Mouse (Mus musculus): ENCODE results near the gene Caskin1.

The Caskin1 gene

DNA sequence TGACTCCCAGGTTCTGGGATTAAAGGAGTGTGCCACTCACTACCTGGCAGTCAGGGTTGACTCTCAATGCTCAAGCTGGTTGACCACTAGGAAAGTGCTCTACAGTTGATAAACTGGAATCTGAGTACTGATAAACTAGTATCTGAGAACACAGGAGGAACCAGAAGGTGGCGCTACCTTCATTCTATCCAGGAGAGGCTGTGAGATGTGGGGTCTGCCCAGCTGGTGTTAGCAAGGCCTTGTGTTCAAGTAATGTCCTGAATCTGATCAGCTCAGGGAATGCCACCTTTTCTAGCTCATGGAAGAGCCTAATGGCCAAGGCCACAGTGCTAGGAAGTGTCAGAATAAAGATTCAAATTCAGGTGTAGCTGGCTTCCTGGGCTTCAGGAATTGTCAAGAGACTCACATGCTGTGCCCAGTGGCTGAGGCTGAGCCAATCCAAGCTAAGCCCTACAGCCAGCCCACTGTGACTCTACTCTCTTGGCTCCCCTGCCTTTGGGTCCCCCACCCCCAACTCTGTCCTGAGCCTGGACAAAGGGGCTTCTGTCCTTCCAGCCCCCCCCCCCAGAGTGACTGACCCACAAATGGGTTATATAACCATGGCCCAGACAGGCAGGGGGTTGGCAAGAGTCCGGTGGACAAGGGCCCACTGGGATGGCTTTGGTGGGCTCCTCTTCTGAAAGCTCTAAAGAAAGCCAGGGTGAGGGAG is 6.4 kb downstream of the Caskin1 start:
- DNase-seq (ENCODE audit: low read depth, low spot score) = no peak

DNA sequence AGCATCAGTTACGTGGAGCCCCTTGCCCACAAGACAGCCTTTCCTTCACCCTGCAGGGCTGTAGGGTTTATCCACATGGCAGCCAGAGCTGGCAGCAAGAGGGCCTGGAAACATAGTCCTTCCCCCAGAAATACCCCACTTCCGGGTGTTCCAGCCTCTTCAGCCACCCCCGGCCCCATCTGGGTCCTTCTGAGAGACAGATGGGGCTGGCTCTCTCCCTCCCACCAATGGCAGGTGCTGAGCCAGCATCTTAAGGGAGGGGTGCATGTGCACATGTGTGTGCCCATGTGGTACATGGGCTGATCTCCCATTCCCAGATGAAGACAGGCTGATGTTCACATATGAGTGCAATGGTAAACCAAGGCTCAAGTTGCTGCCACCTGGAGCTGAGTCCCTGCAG is 7.0 kb downstream of the Caskin1 start:
- DNase-seq (ENCODE audit: low read depth, low spot score) = no peak

DNA sequence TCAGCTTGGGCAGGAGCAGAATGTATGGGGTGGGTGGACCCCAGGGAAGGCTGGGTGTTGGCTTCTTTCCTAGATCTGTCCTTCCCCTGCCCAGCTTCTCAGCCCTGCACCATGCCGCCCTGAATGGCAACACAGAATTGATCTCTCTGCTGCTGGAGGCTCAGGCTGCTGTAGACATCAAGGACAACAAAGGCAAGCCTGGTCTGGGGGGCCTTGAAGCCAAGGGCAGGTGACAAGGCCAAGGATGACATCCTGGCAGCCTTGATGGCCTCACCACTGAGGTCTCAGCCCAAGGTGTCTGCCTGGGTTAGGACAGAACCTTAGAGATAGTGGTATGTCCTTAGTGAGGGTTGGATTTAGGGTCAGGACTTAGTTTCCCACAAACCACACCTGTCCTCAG is 7.6 kb downstream of the Caskin1 start:
- DNase-seq (ENCODE audit: low read depth, low spot score) = no peak

DNA sequence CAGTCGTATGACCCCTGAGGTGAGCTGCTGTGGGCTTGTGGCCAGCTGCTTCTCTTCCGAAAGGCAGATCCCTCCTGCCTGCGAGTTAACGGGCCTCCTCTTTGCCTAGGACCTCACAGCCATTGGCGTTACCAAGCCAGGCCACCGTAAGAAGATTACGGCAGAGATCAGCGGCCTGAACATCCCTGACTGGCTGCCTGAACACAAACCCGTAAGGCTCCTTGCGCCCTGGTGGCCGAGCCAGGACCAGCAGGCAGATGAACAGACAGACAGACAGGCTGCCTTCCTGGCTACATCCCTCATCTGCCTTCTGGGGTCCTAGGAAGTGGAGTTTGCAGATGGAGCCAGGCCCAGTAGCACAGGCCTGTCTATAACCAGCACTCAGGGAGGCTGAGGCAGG is 13.8 kb downstream of the Caskin1 start:
- no peak for DNase-seq (ENCODE audit: low read depth, low spot score)

DNA sequence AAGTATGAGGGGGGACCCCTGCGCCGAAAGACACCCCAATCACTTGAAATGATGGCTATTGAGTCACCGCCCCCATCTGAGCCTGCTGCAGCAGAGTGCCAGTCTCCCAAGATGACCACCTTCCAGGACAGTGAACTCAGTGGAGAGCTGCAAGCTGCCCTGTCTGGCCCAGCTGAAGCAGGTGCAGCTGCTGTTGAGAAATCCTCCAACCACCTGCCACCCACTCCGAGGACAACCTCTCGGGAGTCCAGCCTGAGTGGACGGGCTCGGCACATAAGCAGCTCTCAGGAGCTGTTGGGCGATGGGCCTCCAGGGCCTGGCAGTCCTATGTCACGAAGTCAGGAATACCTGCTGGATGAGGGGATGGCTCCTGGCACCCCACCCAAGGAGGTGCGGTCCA is 15.7 kb downstream of the Caskin1 start:
- no peak for DNase-seq (ENCODE audit: low read depth, low spot score)

DNA sequence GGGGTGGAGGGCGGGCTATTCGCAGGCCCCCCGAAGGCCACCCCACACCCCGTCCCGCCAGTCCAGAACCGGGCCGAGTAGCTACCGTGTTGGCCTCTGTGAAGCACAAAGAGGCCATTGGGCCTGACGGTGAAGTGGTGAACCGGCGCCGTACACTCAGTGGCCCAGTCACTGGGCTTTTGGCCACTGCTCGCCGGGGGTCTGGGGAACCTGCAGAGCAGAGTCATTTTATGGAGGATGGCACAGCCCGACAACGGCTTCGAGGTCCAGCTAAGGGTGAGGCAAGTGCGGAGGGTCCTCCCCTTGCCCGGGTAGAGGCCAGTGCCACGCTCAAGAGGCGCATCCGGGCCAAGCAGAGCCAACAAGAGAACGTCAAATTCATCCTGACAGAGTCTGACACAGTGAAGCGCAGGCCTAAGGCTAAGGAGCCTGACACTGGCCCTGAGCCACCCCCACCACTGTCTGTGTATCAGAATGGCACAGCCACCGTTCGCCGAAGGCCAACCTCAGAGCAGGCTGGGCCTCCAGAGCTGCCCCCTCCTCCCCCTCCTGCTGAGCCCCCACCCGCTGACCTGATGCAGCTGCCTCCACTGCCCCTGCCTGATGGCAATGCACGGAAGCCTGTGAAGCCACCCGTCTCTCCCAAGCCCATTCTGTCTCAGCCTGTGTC is 17.0 kb downstream of the Caskin1 start:
- DNase-seq (ENCODE audit: low read depth, low spot score) = no peak

DNA sequence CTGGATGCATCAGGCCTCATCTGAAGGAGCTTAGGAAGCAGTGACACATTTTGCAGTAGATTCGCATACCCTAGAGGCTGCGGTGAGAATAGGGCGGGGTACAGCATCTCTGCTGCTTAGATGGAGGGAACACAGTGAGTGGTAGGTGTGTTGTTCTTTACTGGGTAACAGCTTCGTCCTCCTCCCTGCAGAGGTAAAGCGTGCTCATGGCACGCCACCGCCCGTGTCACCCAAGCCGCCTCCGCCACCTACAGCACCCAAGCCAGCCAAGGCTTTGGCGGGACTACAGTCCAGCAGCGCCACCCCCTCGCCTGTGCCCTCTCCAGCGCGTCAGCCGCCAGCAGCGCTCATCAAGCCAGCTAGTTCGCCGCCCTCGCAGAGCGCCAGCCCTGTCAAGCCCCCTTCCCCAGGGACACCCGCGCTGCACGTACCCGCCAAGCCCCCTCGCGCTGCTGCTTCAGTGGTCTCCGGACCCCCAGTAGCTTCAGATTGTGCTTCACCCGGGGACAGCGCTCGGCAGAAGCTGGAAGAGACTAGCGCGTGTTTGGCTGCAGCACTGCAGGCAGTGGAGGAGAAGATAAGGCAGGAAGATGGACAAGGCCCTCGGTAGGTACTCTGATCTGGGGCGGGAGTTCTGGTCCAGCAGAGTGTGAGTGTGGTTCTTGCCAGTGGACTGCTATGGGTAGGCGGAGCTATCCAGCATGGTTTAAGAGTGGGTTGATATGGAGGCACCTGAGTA is 18.1 kb downstream of the Caskin1 start:
- DNase-seq (ENCODE audit: low read depth, low spot score) = no peak

DNA sequence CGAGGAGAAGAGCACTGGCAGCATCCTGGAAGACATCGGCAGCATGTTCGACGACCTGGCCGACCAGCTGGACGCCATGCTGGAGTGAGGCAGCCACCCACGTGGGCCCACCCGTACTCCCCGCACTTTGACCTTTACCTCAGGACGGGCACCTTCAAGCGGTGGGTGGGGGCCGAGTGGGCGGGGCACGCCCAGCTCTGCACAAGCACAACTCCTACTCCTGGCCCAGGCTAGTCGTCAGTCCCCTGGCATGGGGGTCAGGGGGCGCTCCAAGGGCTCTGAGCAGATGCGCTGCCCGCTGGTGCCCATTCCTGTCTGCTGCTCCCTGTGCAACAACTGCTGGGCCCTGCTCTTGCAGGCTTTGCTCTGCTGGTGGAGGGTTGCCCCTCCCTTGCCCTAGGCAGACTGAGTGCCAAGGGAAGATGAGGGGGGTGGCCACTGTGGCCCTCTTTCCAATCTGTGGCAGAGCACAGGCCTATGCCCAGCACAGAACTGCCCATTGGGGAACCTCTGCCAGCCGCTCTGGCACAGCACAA is 18.8 kb downstream of the Caskin1 start:
- no peak for DNase-seq (ENCODE audit: low read depth, low spot score)

DNA sequence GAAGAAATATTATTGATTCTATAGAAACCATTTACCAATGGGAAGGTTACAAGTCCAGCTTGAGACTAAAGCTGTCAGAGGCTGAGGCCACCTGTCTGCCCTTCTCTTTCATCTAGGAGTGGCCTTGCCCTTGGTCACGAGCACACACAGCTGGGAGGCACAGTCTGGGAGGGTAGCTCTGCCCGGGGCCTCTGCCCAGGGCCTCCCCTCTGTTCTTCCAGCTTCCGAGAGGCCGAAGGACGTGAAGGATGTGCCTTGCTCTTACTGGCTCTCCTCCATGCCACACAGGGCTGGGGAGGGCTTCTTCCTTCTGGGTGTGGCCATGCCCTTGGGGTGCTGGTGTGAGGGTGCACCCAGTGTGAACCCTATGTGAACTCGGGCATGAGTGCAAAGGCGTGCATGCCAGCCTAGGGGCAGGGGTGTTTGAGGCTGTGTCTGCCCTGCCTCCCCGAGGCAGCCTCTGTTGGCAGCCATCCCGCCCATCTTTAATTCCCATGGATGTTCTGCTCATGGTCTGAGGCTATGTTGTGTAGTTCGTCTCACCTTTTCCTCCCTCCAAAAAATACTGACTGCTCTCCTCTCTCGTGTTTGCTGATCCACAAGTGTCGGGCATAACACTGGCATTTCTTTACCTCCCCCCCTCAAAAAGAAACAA is 19.5 kb downstream of the Caskin1 start:
- DNase-seq (ENCODE audit: low read depth, low spot score) = no peak

DNA sequence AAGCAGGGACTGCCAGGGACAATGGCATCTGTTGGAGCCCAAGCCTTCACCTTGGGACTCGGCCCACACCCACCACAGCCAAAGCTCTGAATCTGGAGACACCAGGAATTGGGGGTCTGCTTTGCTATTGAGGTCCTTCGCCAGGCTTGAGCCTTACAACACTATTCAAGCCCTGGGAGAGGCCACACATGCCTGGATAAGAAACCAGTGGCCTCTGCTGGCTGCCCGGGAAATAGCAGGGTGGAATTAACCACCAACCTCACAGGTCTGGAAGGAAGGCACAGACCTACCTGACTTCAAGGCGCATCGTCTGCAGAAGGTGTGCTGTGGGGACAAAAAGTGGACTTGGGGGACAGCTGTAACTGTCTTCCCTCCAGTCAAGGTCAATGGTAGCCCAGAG is 25.2 kb downstream of the Caskin1 start:
- DNase-seq (ENCODE audit: low read depth, low spot score) = no peak

DNA sequence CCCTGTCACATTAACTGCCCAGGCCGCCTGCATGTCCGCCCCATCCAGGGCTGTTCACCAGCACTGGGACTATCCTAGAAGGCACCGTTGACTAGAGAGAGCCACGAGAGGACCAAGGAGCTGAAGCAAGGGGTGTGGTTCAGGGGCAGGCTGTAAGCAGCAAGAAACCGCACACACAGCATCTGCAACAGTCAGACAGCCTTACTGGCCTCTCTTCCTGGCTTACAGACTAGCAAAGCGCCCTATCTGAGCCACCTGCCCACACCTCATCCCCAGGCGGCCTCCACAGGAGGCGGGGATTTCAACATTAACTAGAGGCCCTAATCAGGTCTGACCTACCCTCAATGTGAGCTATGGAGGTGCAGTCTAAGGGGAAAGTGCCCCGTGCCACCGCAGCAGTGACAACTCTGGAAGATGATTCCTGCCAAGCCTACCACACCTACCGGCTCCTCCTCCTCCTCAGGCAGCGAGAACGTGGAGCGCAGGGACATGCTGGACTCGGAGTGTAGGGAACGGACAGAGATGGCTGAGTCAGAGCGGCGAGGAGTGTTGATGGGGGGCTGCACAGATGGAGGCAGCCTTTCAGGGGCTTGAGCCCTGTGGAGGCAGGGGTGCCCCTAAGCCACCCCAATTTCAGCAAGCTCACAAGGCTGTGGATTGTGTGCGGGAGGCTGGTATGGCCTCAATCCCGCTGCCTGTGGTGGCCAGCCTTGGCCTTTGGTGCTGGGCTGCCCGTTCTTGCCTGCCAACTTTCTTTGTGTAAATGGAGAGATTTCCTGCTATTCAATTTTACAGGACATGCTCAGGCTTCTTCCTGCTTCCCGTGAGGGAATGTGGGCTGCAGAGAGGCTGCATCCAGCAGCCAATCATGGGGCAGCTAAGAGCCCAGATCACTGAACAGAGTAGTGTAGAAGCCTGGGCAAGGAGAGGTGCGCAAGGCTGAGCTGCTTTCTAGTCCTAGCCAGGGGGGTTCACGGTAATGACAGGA is 26.2 kb downstream of the Caskin1 start:
- no peak for DNase-seq (ENCODE audit: low read depth, low spot score)

DNA sequence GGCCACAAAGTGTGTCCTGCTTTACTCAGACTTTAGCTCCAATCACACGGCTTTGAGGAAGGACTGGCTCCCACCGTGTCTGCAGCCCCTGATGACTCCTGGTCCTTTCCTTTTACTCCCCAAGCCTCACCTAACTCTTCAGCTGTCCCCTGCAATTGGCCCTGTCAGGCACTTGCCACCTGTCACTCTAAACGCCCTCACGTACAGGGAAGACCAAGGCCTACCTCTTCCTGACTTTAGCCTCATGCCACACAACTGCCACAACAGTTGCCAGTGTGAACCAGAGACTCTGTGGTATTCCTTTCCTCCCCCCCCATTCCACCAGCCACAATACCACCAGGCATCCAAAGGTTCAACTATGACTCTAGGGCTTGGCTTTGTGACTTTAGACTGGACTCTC is 32.0 kb downstream of the Caskin1 start:
- no peak for DNase-seq (ENCODE audit: low read depth, low spot score)

DNA sequence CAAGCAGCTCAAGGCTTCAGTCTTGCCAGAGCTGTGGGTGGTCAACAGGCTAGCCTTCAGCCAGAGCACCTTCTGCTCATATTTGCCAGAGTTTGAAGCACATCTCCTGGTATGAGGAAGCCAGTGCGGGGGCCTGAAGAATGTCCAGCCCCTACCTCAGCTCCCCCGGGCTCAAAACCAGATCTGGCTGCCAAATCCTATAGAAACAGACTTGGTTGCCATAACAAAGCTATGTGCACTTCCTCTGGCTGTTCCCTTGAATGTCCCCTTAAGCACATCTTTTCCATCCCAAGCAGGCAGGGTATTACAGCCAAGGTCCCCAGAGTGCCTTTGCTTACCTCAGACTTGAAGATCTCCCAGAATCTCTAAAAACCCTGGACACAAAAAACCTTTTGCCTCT is 36.3 kb downstream of the Caskin1 start:
- no peak for DNase-seq (ENCODE audit: low read depth, low spot score)

DNA sequence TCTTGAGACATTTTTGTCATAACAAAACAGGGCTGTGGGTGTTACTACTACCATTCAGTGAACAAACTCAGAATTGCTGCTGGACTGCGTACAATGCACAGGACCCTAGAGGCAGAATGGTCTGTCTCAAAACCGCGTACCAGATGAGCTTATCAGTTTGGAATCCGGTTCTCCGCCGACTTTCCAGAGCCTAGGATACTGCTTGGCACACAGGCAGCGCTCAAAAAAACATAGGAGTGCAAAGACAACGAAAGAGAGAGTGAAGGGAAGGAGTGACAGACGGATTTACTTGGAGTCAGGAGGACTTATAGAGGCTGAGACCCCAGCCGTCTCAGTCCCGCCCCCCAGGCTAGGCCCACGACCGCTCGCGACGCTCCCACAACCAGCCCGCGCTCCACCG is 38.9 kb downstream of the Caskin1 start:
- no peak for DNase-seq (ENCODE audit: low read depth, low spot score)

DNA sequence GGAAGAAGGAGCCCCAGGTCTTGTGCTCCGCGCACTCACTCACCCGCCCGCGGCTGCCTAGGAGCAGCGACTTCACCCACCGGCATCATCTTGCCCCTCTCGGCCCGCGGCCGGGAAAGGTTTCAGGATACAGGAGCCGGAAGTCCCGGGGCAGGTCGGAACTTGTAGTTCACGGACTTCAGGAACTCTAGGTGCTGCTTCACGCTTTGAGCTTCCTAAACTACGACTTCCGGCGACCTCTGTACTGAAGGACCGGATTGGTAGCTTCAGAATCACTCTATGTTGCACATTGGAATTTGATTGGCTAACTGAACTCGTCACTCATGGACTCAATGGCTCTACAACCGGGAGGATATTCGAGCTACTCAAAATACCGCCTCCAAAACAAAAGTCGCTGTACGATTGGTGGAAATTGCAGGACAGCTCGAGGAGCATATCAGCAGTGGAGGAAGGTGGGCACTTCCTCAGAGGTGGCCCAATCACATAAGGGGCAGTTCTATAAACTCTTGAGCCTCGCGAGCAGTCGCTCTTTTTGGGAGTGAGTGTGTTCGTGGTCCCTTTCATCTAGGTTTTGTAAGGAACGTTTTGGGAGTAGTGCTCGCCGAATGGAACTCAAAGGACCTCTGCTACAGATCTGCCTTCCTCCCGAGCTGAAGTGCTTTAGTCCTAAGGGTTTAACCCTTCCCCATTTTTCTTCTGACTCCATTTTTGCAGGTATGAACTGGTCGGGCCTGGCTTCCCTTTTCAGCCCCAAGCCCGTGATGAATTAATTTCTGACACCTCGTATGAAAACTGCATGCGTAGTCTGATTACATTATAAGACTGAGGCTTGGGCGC is 39.5 kb downstream of the Caskin1 start, which contains the start of gene Traf7:
Traf7 (minus strand) TSS at position 216 of the 837 bp plus-strand sequence.
- DNase-seq (ENCODE audit: low read depth, low spot score) = peak; percentile 100

DNA sequence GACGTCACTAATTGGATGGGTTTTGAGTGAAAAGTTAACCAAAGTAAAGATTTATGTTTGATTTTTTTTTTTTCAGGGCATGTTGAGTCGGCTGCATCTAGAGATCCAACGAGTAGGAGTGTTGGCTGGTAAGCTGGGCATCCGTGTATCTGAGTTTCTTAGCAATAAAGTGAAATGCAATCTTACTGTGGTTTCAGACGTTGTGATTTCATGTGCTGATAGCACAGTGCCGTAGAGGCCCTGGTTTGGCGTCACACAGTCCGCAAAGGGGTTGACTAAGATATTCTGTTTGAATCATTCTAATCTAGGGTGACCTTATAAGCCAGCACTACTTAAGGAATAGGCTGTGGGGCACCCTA is 40.1 kb downstream of the Caskin1 start:
- no peak for DNase-seq (ENCODE audit: low read depth, low spot score)

DNA sequence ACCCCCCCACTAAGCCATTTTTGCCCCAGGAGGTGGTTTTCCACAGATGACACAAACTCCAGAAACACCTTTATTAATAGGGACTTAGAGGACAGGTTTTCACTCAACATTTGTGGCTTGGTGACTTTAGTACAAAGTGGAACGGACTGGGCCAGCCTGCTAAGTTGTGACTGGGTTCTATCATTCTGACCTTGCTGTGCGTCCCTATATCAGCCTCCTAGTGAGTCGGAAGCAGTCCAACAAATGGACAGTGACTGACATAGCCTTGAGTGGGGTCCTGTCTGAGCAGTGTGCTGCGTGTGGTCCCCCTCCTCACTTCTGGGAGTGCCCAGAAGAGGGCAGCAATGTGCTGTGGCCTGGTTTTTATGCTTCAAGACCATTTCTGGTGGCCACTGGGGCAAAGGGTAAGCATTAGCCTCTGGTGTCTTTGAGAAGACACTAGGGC is 40.6 kb downstream of the Caskin1 start:
- peak; percentile 40 for DNase-seq (ENCODE audit: low read depth, low spot score)

DNA sequence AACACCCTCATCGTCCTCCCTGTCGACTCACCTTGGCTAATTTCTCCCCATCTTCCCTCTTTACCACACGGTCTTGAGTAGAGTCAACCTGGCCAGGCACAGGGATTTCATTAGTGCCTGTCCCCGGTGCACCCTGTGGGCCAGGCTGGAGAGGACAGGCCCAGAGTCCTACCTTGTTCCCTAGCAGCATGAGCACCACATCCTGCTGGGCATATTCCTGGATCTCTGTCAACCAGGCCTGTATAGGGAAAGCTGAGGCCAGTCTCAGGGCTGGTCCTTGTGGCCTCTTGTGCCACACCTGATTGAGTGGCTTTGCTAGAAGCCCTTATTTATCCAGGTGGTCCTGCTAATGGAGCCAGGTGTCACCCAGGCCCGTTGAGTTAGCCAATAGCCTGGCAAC is 41.5 kb downstream of the Caskin1 start:
- no peak for DNase-seq (ENCODE audit: low read depth, low spot score)

DNA sequence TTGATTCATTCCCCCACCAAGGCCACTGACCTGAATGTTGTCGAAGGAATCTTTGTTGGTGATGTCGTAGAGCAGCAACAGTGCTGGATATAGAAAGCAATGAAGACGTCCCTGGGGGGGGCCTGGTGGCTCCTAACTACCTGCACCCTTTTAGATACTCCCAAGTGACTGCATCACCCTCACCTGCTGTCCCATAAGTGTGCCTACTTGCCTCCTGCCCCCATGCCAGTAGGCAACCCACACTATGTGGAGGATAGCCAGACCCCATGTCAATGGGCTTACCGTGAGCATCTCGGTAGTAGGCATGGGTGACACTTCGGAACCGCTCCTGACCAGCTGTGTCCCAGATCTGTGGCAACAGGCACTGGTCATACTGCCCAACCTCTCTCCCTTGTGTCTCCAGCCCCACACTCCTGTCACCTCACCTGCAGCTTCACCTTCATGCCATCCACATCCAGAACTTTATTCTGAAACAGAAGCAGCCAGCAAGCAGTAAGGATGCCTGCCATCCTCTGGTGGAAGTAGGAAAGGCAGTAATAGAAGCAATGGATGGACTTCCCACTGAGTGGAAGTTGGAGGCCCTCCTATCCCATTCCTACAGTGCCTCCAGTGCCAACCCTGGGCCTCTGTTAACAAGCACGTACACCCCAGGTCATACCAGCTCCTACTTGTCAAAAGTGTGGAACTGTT is 42.1 kb downstream of the Caskin1 start:
- no peak for DNase-seq (ENCODE audit: low read depth, low spot score)

Data from skeletal muscle tissue, adult 2 months (tissue).